Mouse (Mus musculus): ENCODE measurements around the gene Gm5105.

DNA sequence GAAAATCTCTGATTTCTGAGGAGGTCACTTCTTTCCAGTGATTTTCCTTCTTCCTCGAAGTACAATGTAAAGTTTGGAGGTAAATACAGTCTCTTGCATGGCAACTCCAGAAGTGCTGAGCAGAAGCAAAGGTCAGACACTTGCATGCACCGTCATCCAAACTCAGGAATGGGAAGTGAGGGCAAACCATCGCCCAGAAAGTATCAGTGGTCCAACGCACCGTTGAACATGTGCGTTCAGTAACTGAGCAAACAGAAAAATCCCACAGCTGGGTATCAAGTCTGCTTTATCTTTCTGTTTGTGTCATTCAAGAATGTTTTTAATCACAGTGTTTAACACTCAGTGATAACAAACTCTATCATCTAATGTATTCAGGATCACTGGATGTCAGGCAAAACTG, 64.6 kb downstream of the Gm5105 start:
- TF ChIP-seq CTCF (IDR thresholded peaks at IDR 0.05; ENCODE audit: extremely low read depth, insufficient read length, insufficient replicate concordance, low read depth, low read length) (no peak), POLR2A (IDR thresholded peaks at IDR 0.05; ENCODE audit: low read depth, low read length) (no peak)

All from small intestine, adult 2 months (tissue).